Mouse (Mus musculus) spleen, adult 2 months (tissue): ENCODE measurements around the gene Ankrd13c. TPM values are rescaled to one million over a fixed set of nuclear protein-coding genes. Genes with fewer than 3 reads are reported as not detected.

Experiments
- DNase-seq, 2 experiments: peaks; one replicate each; pipeline versions ENCODE4 v3.0.0 to v3.0.0-alpha.2; 2012 to 2021; ENCODE audit warnings: low spot score in 2 of 2, low read depth in 1 of 2
- H3K27ac ChIP-seq: fragments of 200-500 bp; 2 replicates; pipeline ENCODE4 v1.5.1; 2012; ENCODE audit warnings: low read length, inconsistent platforms; ENCODE audit not compliant: insufficient read depth
- H3K27me3 ChIP-seq: fragments of 200-500 bp; 2 replicates; pipeline ENCODE4 v1.6.1; 2012; ENCODE audit warnings: mild to moderate bottlenecking, moderate library complexity, low read length, inconsistent platforms; ENCODE audit not compliant: control insufficient read depth, insufficient read depth
- H3K36me3 ChIP-seq: fragments of 200-500 bp; 2 replicates; pipeline ENCODE4 v1.6.1; 2012; ENCODE audit warnings: mild to moderate bottlenecking, low read length, inconsistent platforms; ENCODE audit not compliant: control insufficient read depth, insufficient read depth
- H3K4me1 ChIP-seq: fragments of 200-500 bp; 2 replicates; pipeline ENCODE4 v1.6.1; 2011; ENCODE audit warnings: inconsistent platforms; ENCODE audit not compliant: control insufficient read depth, insufficient read depth, insufficient read length
- H3K4me3 ChIP-seq: fragments of 200-500 bp; 2 replicates; pipeline ENCODE4 v1.5.1; 2011; ENCODE audit warnings: mild to moderate bottlenecking, inconsistent platforms; ENCODE audit not compliant: insufficient read depth, insufficient read length; ENCODE audit errors: extremely low read depth
- CTCF ChIP-seq: fragments of 200-500 bp; IDR thresholded peaks from 2 replicates; pipeline ENCODE4 v1.5.1; 2011; ENCODE audit warnings: mild to moderate bottlenecking, inconsistent platforms; ENCODE audit not compliant: insufficient read depth, insufficient read length, insufficient replicate concordance; ENCODE audit errors: extremely low read depth
- POLR2A ChIP-seq: fragments of 200-500 bp; IDR thresholded peaks from 2 replicates; pipeline ENCODE4 v1.6.1; 2011; ENCODE audit warnings: low read depth, low read length, inconsistent platforms
- WGBS: fragments of 180-500 bp; shearing (Covaris S2); methylation state at CpG from one replicate; pipeline ENCODE4 v1.1.7; 2018; 5-methylcytosine and 5-hydroxymethylcytosine counted together
- polyA plus RNA-seq: library from polyadenylated mRNA; depleted of rRNA; stranded (reverse); fragments of >200 nt; gene quantifications from 2 replicates; pipeline ENCODE4 v1.2.3, GENCODE M21; 2012; rRNA removed

Ankrd13c gene
- polyA plus RNA-seq, 1 experiment: 9.3 TPM

- H3K4me1 ChIP-seq: peaks cover 2% of the 10 kb centered on the region
- H3K27ac ChIP-seq: no peak overlapping the region; the same call in 1 of the 2 replicates
- no peaks in the 10 kb centered on the region for H3K27me3 ChIP-seq
- WGBS: 7% methylated on average over 4 of the region's 4 CpGs
- peak in 1 of 2 experiments; percentile 12 for DNase-seq
- no peaks in the 10 kb centered on the region for H3K36me3 ChIP-seq
- TF ChIP-seq CTCF (no peak), POLR2A (no peak)
- H3K4me3 ChIP-seq: peak overlapping the region; percentile 90
Observed at GRCm38 (mm10) chr3:158032106-158032505, 85.1 kb downstream of the Ankrd13c start.

GRCm38 (mm10) chr3:158035866-158036265 lies 88.8 kb downstream of the Ankrd13c start:
- peak overlapping the region; percentile 96 for H3K27ac ChIP-seq
- TF ChIP-seq CTCF: no peak
- TF ChIP-seq POLR2A: no peak
- peaks cover 2% of the 10 kb centered on the region for H3K4me1 ChIP-seq
- H3K36me3 ChIP-seq: no peaks in the 10 kb centered on the region
- no peaks in the 10 kb centered on the region for H3K27me3 ChIP-seq
- H3K4me3 ChIP-seq: peak overlapping the region; percentile 95
- no peak for DNase-seq
- 2% methylated on average over 11 of the region's 11 CpGs for WGBS

GRCm38 (mm10) chr3:158036329-158036988 lies 89.4 kb downstream of the Ankrd13c start, which contains the start of the genes Srsf11 and Lrrc40:
Gene Srsf11, minus strand, starts transcription at chr3:158036639.
Gene Lrrc40, plus strand, starts transcription at chr3:158036662.
- Histone ChIP-seq H3K27ac (peak within 1 kb of the TSS; percentile 96), H3K36me3 (no peaks in the 10 kb centered on the region), H3K4me3 (peak within 1 kb of the TSS; percentile 95), H3K27me3 (no peaks in the 10 kb centered on the region), H3K4me1 (peaks cover 2% of the 10 kb centered on the region)
- TF ChIP-seq CTCF (no peak), POLR2A (peak; percentile 59)
- DNase-seq: peak; percentile 88 to 94
- under 1% methylated on average over 55 of the region's 55 CpGs for WGBS

- TF ChIP-seq CTCF: no peak
- TF ChIP-seq POLR2A: no peak
- DNase-seq: no peak
- Histone ChIP-seq H3K4me1 (no peaks in the 10 kb centered on the region; the same call in 1 of the 2 replicates), H3K4me3 (no peak overlapping the region), H3K27ac (no peak overlapping the region), H3K36me3 (no peaks in the 10 kb centered on the region), H3K27me3 (no peaks in the 10 kb centered on the region)
- 82% methylated on average over 3 of the region's 3 CpGs for WGBS
Observed at GRCm38 (mm10) chr3:158038106-158038505, 91.1 kb downstream of the Ankrd13c start.

GRCm38 (mm10) chr3:158040755-158041154 lies 93.7 kb downstream of the Ankrd13c start:
- Histone ChIP-seq H3K36me3 (peaks cover 1% of the 10 kb centered on the region; the same call in 1 of the 2 replicates), H3K4me1 (no peaks in the 10 kb centered on the region; the same call in 1 of the 2 replicates), H3K27ac (no peak overlapping the region), H3K27me3 (no peaks in the 10 kb centered on the region), H3K4me3 (no peak overlapping the region)
- WGBS: 79% methylated on average over 2 of the region's 2 CpGs
- DNase-seq: no peak
- TF ChIP-seq CTCF (no peak), POLR2A (no peak)

GRCm38 (mm10) chr3:158049508-158049907 lies 102.5 kb downstream of the Ankrd13c start:
- TF ChIP-seq POLR2A (no peak), CTCF (no peak)
- 91% methylated on average over 2 of the region's 2 CpGs for WGBS
- no peaks in the 10 kb centered on the region for H3K4me1 ChIP-seq
- H3K4me3 ChIP-seq: no peak overlapping the region
- DNase-seq: no peak
- no peaks in the 10 kb centered on the region for H3K27me3 ChIP-seq
- peaks cover 4% of the 10 kb centered on the region for H3K36me3 ChIP-seq
- no peak overlapping the region for H3K27ac ChIP-seq

Other genes starting within 250 kb of the Ankrd13c start
- gene Cth, start 22.2 kb upstream of the Ankrd13c start, polyA plus RNA-seq: 0.29 and 0.32 TPM in 2 replicates
- 207 and 279 TPM in 2 replicates for gene Srsf11, start 89.4 kb downstream of the Ankrd13c start, polyA plus RNA-seq
- gene Lrrc40, start 89.4 kb downstream of the Ankrd13c start, polyA plus RNA-seq: 2.7 and 3.4 TPM in 2 replicates